Mouse (Mus musculus): ENCODE results near the gene Ahnak2. TPM values are rescaled to one million over a fixed set of nuclear protein-coding genes. Genes with fewer than 3 reads are reported as not detected.
A peak's percentile ranks its signal among the peaks of the same experiment; 100 is the strongest.

Ahnak2 gene
- polyA plus RNA-seq, 1 experiment from 2014 or later = 0.25 TPM

DNA sequence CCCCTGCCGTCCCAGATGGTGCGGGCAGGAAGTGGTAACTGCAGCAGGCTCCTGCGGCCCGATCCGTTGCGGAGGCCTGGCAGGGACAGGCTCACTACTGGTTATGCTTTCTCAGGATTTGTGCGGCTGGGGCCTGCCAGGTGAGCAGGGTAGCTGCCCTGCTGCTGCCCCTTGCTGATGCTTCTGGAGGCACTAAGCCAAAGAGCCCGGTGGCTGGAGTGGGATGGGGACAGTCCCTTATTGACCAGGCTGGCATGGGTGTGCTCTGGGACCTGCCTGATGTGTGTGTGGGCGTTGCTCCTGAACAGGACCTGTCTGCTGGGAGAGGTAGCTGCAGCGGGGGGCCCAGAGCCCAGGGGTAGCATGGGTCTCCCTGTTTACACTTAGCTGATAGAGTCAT is 56.7 kb downstream of the Ahnak2 start:
- H3K4me3 ChIP-seq = no peak overlapping the region
- H3K4me1 ChIP-seq = peaks cover 26% of the 10 kb centered on the region
- no peak for ATAC-seq
- peak overlapping the region; percentile 14; the same call in 1 of the 2 replicates for H3K27ac ChIP-seq
- no peak overlapping the region for H3K9ac ChIP-seq
- no peaks in the 10 kb centered on the region for H3K9me3 ChIP-seq (replicated peaks)
- H3K36me3 ChIP-seq (ENCODE audit: poor library complexity, severe bottlenecking) = peaks cover 27% of the 10 kb centered on the region
- 88% methylated on average over 10 of the region's 10 CpGs for WGBS
- no peaks in the 10 kb centered on the region for H3K27me3 ChIP-seq
- no peak overlapping the region for H3K4me2 ChIP-seq

DNA sequence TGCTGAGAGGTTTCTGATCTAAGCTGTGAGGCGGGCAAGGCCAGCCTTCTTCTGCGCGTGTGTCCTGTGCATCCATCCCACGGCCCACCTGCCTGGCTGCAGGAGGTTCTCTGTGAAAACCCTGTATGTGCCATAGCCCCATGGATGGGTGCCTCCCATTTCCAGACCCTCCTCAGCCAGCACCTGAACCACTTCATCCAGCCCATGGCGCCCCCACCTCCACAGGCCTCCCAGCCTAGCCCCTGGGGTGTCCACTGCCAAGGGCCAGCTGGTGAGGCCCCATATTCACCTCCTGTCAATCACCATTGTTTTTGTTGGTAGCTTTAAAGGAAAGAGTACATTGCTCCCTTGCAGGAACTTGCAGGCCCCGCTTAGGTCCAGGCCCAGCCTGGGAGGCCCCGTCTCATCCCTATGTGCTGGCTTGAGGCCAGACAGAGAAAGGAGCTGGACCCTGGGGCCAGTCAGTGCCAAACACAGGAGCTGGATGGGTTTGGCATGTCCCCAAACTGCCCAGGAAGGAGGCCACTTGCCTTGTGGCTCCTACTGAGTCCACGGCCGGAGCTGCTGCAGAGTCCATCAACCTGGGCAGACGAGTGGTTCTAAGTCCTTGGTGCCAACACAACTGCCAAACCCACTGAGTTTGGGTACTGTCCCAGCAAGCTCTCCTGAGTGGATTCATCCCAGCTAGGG is 57.4 kb downstream of the Ahnak2 start:
- H3K9ac ChIP-seq = 0 out of 2 replicates have a peak overlapping the region, but pooled peaks have one; percentile 34
- H3K4me1 ChIP-seq = peaks cover 26% of the 10 kb centered on the region
- H3K4me2 ChIP-seq = no peak overlapping the region
- H3K27ac ChIP-seq = peak overlapping the region; percentile 14; the same call in 1 of the 2 replicates
- no peak for ATAC-seq
- H3K4me3 ChIP-seq = no peak overlapping the region
- WGBS = 90% methylated on average over 10 of the region's 10 CpGs
- peaks cover 33% of the 10 kb centered on the region for H3K36me3 ChIP-seq (ENCODE audit: poor library complexity, severe bottlenecking)
- no peaks in the 10 kb centered on the region for H3K27me3 ChIP-seq
- no peaks in the 10 kb centered on the region for H3K9me3 ChIP-seq (replicated peaks)

DNA sequence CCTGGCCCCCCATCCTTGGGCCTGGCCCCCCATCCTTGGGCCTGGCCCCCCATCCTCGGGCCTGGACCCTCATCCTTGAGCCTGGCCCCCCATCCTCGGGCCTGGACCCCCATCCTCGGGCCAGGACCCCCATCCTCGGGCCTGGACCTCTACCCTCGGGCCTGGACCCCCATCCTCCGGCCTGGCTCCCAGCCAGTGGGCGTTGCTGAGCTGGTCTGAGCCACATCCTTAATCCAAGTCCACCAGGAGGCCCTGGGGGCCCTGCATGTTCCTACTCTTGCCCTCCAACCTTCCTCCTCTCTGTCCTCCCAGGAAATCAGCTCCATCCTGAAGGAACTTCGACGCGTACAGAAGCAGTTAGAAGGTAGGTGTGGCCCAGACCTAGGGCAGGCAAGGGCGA is 58.2 kb downstream of the Ahnak2 start:
- no peak overlapping the region for H3K4me3 ChIP-seq
- H3K4me1 ChIP-seq = peaks cover 26% of the 10 kb centered on the region
- H3K36me3 ChIP-seq (ENCODE audit: poor library complexity, severe bottlenecking) = peaks cover 41% of the 10 kb centered on the region
- no peak overlapping the region for H3K4me2 ChIP-seq
- H3K27me3 ChIP-seq = no peaks in the 10 kb centered on the region
- H3K27ac ChIP-seq = no peak overlapping the region
- 87% methylated on average over 11 of the region's 11 CpGs for WGBS
- no peak for ATAC-seq
- H3K9me3 ChIP-seq (replicated peaks) = no peaks in the 10 kb centered on the region
- peak overlapping the region; percentile 34 for H3K9ac ChIP-seq

DNA sequence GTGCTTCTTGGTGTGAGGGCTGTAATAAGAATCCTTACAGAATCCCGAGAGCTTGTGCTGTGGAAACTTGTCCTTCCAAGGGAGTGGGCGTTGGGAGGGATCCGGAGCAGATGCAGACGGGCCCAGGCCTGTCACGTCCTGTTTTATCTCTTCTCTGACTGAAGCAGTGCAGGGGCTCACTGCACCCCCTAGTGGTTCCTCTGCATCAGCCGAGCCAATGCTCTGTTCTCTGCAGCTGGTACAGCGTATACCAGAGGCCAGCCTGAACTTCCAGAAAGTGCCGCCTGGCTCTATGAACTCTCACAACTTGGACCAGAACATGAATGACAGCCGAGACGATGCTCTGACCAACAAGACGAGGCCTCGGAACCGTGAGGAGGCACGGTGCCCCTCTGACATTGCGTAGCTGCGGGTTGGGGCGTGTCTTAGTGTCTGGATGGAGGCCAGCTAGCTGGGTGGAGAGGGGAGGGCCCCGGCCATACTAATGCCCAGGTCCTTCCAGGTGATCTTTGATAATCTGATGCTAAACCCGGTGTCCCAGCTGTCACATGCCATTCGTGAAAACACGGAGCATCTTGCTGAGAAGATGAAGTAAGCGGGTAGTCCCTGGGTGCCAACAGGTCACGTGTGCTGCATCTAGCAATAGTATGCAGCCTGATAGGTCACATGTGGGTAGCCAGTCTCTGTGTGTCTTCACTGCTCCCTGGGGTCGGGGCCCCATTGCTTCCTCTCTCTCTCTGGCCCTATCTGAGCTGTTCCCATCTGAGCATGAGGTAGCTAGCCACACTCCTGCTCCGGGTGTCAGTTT is 59.1 kb downstream of the Ahnak2 start:
- no peak overlapping the region for H3K4me3 ChIP-seq
- H3K36me3 ChIP-seq (ENCODE audit: poor library complexity, severe bottlenecking) = peaks cover 50% of the 10 kb centered on the region
- H3K4me2 ChIP-seq = no peak overlapping the region
- H3K4me1 ChIP-seq = peaks cover 23% of the 10 kb centered on the region
- H3K27ac ChIP-seq = peak overlapping the region; percentile 48; the same call in 1 of the 2 replicates
- no peaks in the 10 kb centered on the region for H3K9me3 ChIP-seq (replicated peaks)
- H3K27me3 ChIP-seq = no peaks in the 10 kb centered on the region
- 59% methylated on average over 25 of the region's 25 CpGs for WGBS
- peak; percentile 77 for ATAC-seq
- H3K9ac ChIP-seq = 0 out of 2 replicates have a peak overlapping the region, but pooled peaks have one; percentile 34

DNA sequence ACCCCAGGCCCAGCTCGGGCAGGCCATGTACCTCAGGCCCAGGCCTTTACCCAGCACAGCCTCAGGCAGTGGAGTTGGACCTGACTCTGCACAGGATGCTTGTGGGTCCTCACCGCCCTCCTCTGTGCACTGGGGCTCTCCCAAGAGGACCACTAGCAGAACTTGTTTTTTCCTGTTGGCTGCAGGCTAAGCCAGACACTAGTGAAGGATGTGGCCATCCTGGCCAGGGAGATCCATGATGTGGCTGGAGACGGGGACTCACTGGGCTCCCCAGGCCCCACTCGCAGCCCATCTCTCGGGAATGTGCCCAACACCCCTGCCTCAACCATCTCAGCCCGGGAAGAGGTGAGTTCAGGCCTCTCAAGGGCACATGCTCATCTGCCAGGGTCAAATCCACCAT is 59.7 kb downstream of the Ahnak2 start:
- Histone ChIP-seq H3K4me2 (no peak overlapping the region), H3K36me3 (ENCODE audit: poor library complexity, severe bottlenecking) (peaks cover 56% of the 10 kb centered on the region), H3K9ac (peak overlapping the region; percentile 13; the same call in 1 of the 2 replicates), H3K9me3 (replicated peaks) (no peaks in the 10 kb centered on the region), H3K4me1 (peaks cover 21% of the 10 kb centered on the region), H3K27me3 (no peaks in the 10 kb centered on the region), H3K4me3 (no peak overlapping the region), H3K27ac (peak overlapping the region; percentile 48; the same call in 1 of the 2 replicates)
- 74% methylated on average over 6 of the region's 6 CpGs for WGBS
- peak; percentile 1; the same call in 1 of the 2 replicates for ATAC-seq

DNA sequence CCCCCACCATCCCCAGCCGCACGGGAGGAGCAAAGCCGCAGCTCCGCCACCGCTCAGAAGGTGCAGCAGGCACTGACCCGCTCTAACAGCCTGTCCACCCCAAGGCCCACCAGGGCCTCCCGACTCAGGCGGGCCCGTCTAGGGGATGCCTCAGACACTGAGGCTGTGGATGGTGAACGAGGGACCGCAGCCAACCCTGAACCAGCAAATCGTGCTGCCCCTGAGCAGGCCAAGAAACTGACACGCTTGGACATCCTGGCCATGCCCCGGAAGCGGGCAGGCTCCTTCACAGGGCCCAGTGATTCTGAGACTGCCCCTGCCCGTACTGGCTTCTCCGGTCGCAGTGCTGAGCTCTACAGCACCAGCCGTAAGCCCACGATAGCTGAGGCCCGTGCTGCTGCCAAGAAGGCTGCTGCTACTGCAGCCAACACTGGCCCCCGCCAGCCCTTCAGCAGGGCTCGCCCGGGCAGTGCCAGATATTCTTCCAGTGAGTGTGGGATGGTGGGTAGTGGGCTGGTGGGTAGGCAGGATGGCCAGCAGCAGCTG is 63.4 kb downstream of the Ahnak2 start:
- Histone ChIP-seq H3K4me2 (no peak overlapping the region), H3K4me1 (peaks cover 6% of the 10 kb centered on the region; the same call in 1 of the 2 replicates), H3K4me3 (no peak overlapping the region), H3K27ac (no peak overlapping the region), H3K9ac (no peak overlapping the region), H3K9me3 (replicated peaks) (no peaks in the 10 kb centered on the region), H3K27me3 (no peaks in the 10 kb centered on the region), H3K36me3 (ENCODE audit: poor library complexity, severe bottlenecking) (peaks cover 76% of the 10 kb centered on the region)
- no peak for ATAC-seq
- WGBS = 93% methylated on average over 24 of the region's 24 CpGs

DNA sequence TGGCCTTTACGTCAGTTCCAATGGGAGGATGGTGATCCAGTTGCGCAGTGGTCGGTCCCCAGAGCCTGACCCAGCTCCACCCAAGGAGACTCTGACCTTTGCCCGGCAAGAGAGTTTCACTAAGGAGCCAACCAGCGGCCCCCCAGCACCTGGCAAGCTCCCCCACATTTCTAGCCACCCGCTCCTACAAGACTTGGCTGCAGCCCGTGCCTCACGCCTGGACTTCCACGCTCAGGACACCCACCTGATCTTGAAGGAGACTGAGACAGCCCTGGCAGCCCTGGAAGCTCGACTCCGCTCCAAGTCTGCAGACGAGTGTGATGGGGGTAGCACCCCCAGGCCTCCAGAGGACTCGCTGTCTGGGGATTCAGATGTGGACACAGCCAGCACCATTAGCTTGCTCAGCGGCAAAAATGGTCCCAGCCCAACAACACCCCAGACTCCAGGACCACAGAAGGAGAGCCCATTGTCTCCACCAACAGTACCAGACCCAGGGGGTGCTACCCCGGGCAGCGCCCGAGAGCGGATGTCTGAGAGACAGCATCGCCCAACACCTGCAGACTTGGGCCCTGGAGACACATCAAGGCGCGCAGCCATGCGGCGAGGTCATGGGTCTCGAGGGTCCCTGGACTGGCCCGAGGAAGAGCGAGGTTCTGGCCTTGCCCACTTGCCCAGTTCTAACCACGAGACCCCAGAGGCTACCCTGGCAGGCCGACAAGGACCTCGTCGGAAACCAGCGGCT is 64.0 kb downstream of the Ahnak2 start:
- H3K9me3 ChIP-seq (replicated peaks) = no peaks in the 10 kb centered on the region
- H3K27ac ChIP-seq = no peak overlapping the region
- peaks cover 3% of the 10 kb centered on the region; the same call in 1 of the 2 replicates for H3K4me1 ChIP-seq
- no peak for ATAC-seq
- H3K9ac ChIP-seq = no peak overlapping the region
- no peaks in the 10 kb centered on the region for H3K27me3 ChIP-seq
- no peak overlapping the region for H3K4me2 ChIP-seq
- peaks cover 76% of the 10 kb centered on the region for H3K36me3 ChIP-seq (ENCODE audit: poor library complexity, severe bottlenecking)
- H3K4me3 ChIP-seq = no peak overlapping the region
- 90% methylated on average over 31 of the region's 31 CpGs for WGBS

DNA sequence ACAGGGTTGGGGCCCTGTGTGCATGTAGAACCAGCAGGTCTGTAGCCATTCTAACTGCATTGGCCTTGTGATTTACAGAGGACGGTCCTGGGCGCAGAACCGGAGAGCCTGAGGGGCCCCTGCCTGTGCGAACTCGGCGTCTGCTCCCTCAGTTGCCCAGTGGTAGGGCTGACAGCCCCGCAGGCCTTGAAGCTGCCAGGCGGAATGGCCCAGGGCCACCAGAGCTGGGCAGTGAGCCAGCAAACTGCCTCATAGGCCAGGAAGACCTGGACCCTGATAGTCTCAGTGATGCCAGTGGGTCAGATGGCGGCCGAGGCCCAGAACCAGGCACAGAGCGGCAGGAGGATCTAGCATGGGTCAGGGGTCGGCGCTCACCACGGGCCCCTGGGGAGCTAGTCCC is 64.7 kb downstream of the Ahnak2 start:
- Histone ChIP-seq H3K27ac (no peak overlapping the region), H3K4me2 (no peak overlapping the region), H3K9me3 (replicated peaks) (no peaks in the 10 kb centered on the region), H3K36me3 (ENCODE audit: poor library complexity, severe bottlenecking) (peaks cover 82% of the 10 kb centered on the region), H3K27me3 (no peaks in the 10 kb centered on the region), H3K4me3 (no peak overlapping the region), H3K4me1 (no peaks in the 10 kb centered on the region), H3K9ac (0 out of 2 replicates have a peak overlapping the region, but pooled peaks have one; percentile 1)
- 92% methylated on average over 14 of the region's 14 CpGs for WGBS
- ATAC-seq = no peak; the same call in 1 of the 2 replicates

DNA sequence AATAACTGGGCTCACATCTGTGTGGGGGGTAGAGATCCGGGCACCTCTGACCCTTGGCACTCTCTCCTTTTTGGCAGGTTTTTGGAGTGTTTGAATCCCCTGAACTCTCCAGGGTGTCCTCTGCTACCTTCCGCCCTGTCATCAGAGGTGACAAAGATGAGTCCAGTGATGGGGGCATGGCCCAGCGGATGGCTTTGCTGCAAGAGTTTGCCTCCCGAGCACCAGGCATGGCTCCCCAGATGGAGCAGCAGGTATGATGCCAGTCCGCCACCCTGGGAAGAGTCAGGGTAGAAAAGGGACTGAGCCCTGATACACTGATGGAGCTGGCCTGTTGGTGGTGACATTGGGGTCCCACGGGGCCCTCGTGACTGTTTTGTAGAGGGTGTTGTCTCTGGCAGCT is 65.4 kb downstream of the Ahnak2 start:
- 89% methylated on average over 7 of the region's 7 CpGs for WGBS
- no peaks in the 10 kb centered on the region for H3K27me3 ChIP-seq
- H3K4me3 ChIP-seq = no peak overlapping the region
- H3K9me3 ChIP-seq (replicated peaks) = no peaks in the 10 kb centered on the region
- H3K4me1 ChIP-seq = no peaks in the 10 kb centered on the region
- ATAC-seq = no peak
- H3K9ac ChIP-seq = 0 out of 2 replicates have a peak overlapping the region, but pooled peaks have one; percentile 1
- H3K36me3 ChIP-seq (ENCODE audit: poor library complexity, severe bottlenecking) = peaks cover 89% of the 10 kb centered on the region
- no peak overlapping the region for H3K27ac ChIP-seq
- no peak overlapping the region for H3K4me2 ChIP-seq

DNA sequence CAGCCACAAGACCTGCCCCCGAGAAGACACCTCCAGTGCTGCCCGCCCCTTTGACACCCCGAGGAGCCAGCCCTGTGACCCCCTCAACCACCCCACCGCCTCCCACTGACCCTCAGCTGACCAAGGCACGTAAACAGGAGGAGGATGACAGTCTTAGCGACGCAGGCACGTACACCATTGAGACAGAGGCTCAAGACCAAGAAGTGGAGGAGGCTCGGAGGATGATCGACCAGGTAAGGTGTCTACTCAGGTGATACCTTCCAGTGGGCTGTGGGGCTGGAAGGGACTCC is 65.9 kb downstream of the Ahnak2 start:
- Histone ChIP-seq H3K4me3 (no peak overlapping the region), H3K27ac (no peak overlapping the region), H3K9me3 (replicated peaks) (no peaks in the 10 kb centered on the region), H3K4me1 (no peaks in the 10 kb centered on the region), H3K4me2 (no peak overlapping the region), H3K9ac (no peak overlapping the region), H3K27me3 (no peaks in the 10 kb centered on the region), H3K36me3 (ENCODE audit: poor library complexity, severe bottlenecking) (peaks cover 94% of the 10 kb centered on the region)
- no peak for ATAC-seq
- 91% methylated on average over 10 of the region's 10 CpGs for WGBS

DNA sequence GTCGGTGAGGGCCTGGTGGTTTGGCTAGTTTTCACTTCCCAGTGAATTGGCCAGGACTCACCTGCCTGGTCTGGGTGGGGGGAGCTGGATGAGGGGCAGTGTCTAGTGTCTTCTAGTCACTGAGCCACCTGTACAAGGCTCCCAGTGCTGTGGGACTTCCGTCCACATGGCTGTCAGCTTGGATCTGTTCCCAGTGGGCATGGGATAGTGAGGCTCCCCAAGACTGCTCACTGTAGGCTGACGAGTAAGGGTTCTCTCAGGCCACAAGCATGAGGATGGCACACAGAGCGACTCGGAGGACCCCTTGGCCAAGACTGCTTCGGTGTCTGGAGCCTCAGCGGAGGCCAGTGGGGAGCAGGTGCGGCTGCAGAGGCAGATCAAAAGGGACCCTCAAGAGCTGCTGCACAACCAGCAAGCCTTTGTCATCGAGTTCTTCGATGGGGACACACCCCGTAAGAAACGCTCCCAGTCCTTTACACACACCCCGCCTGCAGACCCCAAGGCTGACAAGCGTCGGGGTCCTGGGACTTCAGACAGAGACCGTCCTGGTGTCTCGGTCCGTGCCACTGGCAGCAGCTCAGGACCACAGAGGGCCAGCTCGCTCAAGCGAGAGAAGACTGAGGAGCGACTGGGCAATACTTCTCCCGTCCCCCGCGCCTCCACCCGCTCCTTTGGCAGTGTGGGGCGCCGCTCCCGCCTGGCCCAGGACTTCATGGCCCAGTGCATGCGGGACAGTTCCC is 66.4 kb downstream of the Ahnak2 start:
- Histone ChIP-seq H3K27ac (no peak overlapping the region), H3K27me3 (no peaks in the 10 kb centered on the region), H3K4me3 (no peak overlapping the region), H3K4me1 (no peaks in the 10 kb centered on the region), H3K36me3 (ENCODE audit: poor library complexity, severe bottlenecking) (peaks cover 99% of the 10 kb centered on the region), H3K4me2 (no peak overlapping the region), H3K9ac (no peak overlapping the region), H3K9me3 (replicated peaks) (no peaks in the 10 kb centered on the region)
- ATAC-seq = no peak
- 87% methylated on average over 29 of the region's 29 CpGs for WGBS
